Mouse (Mus musculus) ovary, adult 10 weeks (tissue): ENCODE results near the gene Dus3l. TPM values are rescaled to one million over a fixed set of nuclear protein-coding genes. Genes with fewer than 3 reads are reported as not detected.

Experiments
- polyA plus RNA-seq: library from polyadenylated mRNA; stranded (reverse); fragments of 350-450 nt; fragmentation: Illumina TruSeq; extraction: RNeasy Lipid Tissue Mini Kit (QIAGEN cat#74804); gene quantifications from one replicate; pipeline ENCODE4 v1.2.3, GENCODE M21; 2014

Gene Dus3l
- polyA plus RNA-seq: 1.1 TPM

DNA sequence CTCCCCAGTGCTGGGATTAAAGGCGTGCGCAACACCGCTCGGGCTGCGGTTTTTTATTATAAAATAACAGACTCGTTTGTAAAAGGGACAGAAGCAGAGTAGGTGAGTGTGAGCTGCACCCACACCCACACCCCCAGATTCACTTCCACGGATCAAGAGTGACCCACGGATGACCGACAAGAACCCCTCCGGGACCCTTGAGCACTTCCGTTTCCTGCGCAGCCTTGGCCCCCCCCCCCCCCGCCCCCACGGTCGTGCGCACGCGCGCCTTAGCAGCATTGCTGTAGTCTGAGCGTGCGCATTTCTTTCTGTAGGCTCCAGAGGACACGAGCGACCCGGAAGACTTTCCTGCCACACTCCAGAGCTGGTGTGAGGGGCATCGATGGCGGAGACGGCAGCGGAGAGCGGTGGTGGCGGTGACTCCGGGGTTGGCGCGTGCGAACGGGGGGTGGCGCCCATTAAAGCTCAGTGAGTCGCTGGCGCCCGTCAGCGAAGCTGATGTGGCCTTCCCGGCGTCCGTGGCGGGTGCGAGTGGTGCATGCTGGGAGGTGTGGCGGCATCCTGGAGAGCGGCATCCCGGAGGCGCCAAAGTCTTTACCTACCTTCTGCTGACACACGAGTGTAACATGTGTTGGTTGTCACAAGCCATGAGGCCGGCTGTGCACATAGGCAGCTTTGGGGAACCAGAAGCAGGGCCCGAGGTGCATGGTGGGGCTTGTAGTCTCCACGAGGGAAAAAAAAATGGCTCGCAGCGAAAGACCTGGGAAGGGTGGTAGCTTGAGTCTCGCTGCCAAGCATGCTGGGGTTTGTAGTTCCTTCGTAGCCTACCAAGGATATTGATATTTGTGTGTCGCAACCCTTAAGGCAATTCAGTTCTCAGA is at the start of gene Dus3l:
Dus3l (plus strand) TSS at position 284 of the 881 bp plus-strand sequence.

GRCm38 (mm10) chr17:56717363-56718058 is 47.0 kb upstream of the Dus3l start, which contains the start of the genes Ndufa11 and Vmac:
TSS of gene Ndufa11 (plus strand) at chr17:56717767.
TSS of gene Vmac (minus strand) at chr17:56718022.

GRCm38 (mm10) chr17:56757416-56758123 is 7.0 kb upstream of the Dus3l start, which contains the start of gene Nrtn:
TSS of gene Nrtn (minus strand) at chr17:56757530.

DNA sequence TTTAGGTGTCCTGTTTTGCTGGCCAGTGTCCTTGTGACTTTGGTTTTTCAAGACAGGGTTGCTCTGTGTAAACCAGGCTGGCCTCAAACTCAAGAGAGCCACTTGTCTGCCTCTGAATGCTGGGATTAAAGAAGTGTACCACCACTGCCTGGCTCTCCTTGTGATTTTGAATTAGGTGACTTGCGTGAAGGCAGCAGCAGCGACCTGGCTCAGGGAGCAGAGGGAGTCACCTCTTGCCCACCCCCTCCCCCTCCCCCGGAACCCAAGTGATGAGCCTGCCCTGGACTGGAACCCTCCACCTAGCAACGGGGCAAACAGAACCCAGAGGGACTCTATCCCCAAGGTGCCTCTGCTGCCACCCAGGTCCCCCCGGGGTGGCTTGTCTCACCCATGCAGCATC is 5.4 kb downstream of the Dus3l start, which contains the start of gene Prr22:
Prr22 (plus strand) TSS at position 301 of the 400 bp plus-strand sequence.

Other genes starting within 250 kb of the Dus3l start
- gene Gm20219, start 210.4 kb upstream of the Dus3l start, polyA plus RNA-seq: 0.37 TPM
- gene Safb2, start 180.2 kb upstream of the Dus3l start, polyA plus RNA-seq: 27.3 TPM
- 16.4 TPM for gene Safb, start 179.9 kb upstream of the Dus3l start, polyA plus RNA-seq
- 2.6 TPM for gene 2410015M20Rik, start 155.0 kb upstream of the Dus3l start, polyA plus RNA-seq
- not detected for gene Rpl36, start 151.3 kb upstream of the Dus3l start, polyA plus RNA-seq
- 6.8 TPM for gene Lonp1, start 137.9 kb upstream of the Dus3l start, polyA plus RNA-seq
- gene Catsperd, start 136.6 kb upstream of the Dus3l start, polyA plus RNA-seq: 0.46 TPM
- 0.80 TPM for gene Ranbp3, start 91.5 kb upstream of the Dus3l start, polyA plus RNA-seq
- gene Ndufa11, start 47.0 kb upstream of the Dus3l start, polyA plus RNA-seq: not detected
- 16.3 TPM for gene Vmac, start 46.7 kb upstream of the Dus3l start, polyA plus RNA-seq
- gene Nrtn, start 7.2 kb upstream of the Dus3l start, polyA plus RNA-seq: not detected
- gene Prr22, start 5.5 kb downstream of the Dus3l start, polyA plus RNA-seq: not detected
- gene Rfx2, start 66.3 kb downstream of the Dus3l start, polyA plus RNA-seq: 0.26 TPM
- not detected for gene Acsbg2, start 109.7 kb downstream of the Dus3l start, polyA plus RNA-seq
- gene 1700061G19Rik, start 110.7 kb downstream of the Dus3l start, polyA plus RNA-seq: not detected
- gene Mllt1, start 170.7 kb downstream of the Dus3l start, polyA plus RNA-seq: 0.83 TPM
- gene Acer1, start 217.4 kb downstream of the Dus3l start, polyA plus RNA-seq: not detected
- gene Clpp, start 225.5 kb downstream of the Dus3l start, polyA plus RNA-seq: 1.4 TPM
- gene Alkbh7, start 232.6 kb downstream of the Dus3l start, polyA plus RNA-seq: 1.5 TPM
- gene Pspn, start 235.3 kb downstream of the Dus3l start, polyA plus RNA-seq: not detected
- 3.4 TPM for gene Gtf2f1, start 246.5 kb downstream of the Dus3l start, polyA plus RNA-seq
- gene Gm17949, start 246.7 kb downstream of the Dus3l start, polyA plus RNA-seq: not detected